Mouse (Mus musculus) embryonic fibroblast, embryonic 13.5 days (primary cell): Measurements from ENCODE around the gene Spon1.

Experiments
- CTCF ChIP-seq: IDR thresholded peaks from 2 replicates; pipeline ENCODE4 v1.5.1; 2011; ENCODE audit warnings: mild to moderate bottlenecking, control low read depth, low read length, moderate library complexity, borderline replicate concordance; ENCODE audit not compliant: insufficient read depth
- POLR2A ChIP-seq: IDR thresholded peaks from 2 replicates; pipeline ENCODE4 v1.6.1; 2011; ENCODE audit warnings: low read depth, mild to moderate bottlenecking, control low read depth, low read length, moderate library complexity

DNA sequence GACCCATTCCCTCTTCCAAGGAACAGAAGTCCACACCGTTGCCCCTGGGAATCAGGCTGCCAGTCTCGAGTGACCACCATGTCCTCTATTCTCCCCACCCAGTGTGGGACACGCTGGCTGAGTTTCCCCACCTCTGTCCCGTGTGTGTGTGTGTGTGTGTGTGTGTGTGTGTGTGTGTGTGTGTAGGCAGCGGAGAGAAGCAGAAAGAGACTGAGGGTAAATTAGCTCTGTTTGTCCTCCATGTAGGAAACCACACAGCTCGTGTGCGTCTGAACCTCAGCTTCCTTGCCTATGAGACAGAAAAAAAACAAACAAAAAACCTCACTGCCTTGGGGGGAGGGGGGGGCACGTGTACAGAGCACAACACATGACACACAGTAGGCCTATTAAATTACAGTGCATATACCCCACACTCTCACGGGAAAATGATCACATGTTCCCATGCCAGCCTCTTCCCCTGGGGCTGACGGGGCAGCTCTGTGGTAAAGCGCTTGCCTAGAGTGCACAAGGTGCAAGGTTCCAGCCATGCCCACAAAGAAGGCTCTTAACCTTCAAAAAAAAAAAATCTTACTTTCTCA lies 303.2 kb downstream of the Spon1 start:
- TF ChIP-seq CTCF (no peak), POLR2A (no peak)
